Mouse (Mus musculus) forebrain, embryonic 10.5 days (tissue): ENCODE data around the gene Fyco1. TPM values are rescaled to one million over a fixed set of nuclear protein-coding genes. Genes with fewer than 3 reads are reported as not detected.

ENCODE experiments used
- DNase-seq: peaks from one replicate; pipeline ENCODE4 v3.0.0-alpha.2; 2017; ENCODE audit warnings: low spot score; ENCODE audit errors: extremely low spot score
- H3K27ac ChIP-seq: fragments of 300-500 bp; sonication (generic); 2 replicates; pipeline ENCODE4 v1.5.1; 2016; ENCODE audit warnings: mild to moderate bottlenecking
- H3K27me3 ChIP-seq: fragments of 300-500 bp; sonication (generic); 2 replicates; pipeline ENCODE4 v1.6.1; 2016; ENCODE audit warnings: mild to moderate bottlenecking; ENCODE audit not compliant: poor library complexity, severe bottlenecking
- H3K36me3 ChIP-seq: fragments of 300-500 bp; sonication (generic); replicated peaks from 2 replicates; pipeline ENCODE4 v1.6.1; 2016; ENCODE audit warnings: mild to moderate bottlenecking, moderate library complexity
- H3K4me1 ChIP-seq: fragments of 300-500 bp; sonication (generic); 2 replicates; pipeline ENCODE4 v1.6.1; 2016
- H3K4me3 ChIP-seq: fragments of 300-500 bp; sonication (generic); 2 replicates; pipeline ENCODE4 v1.5.1; 2016; ENCODE audit warnings: mild to moderate bottlenecking, moderate library complexity
- H3K9me3 ChIP-seq: fragments of 300-500 bp; sonication (generic); 2 replicates; pipeline ENCODE4 v1.6.1; 2016; ENCODE audit warnings: mild to moderate bottlenecking, moderate library complexity
- WGBS: fragments of 180-500 bp; shearing (Covaris S2); methylation state at CpG from one replicate; pipeline ENCODE4 v1.1.7; 2016; 5-methylcytosine and 5-hydroxymethylcytosine counted together
- polyA plus RNA-seq: library from polyadenylated mRNA; unstranded; fragments of >200 nt; fragmentation: Nextera tagmentation; extraction: Ambion mirVana; gene quantifications from 2 replicates; pipeline ENCODE4 v1.2.1, GENCODE M21; 2016

Fyco1 gene
- polyA plus RNA-seq, 1 experiment from 2014 or later: 11.1 TPM

GRCm38 (mm10) chr9:123846490-123846889 is 5.2 kb downstream of the Fyco1 start:
- WGBS: 95% methylated on average over 1 of the region's 1 CpGs
- no peaks in the 10 kb centered on the region for H3K27me3 ChIP-seq

GRCm38 (mm10) chr9:123845120-123845519 is 6.6 kb downstream of the Fyco1 start:
- peaks cover 3% of the 10 kb centered on the region for H3K4me1 ChIP-seq
- peaks cover 13% of the 10 kb centered on the region for H3K36me3 ChIP-seq
- no peaks in the 10 kb centered on the region for H3K9me3 ChIP-seq
- H3K4me3 ChIP-seq: no peak overlapping the region
- H3K27ac ChIP-seq: no peak overlapping the region
- WGBS: 80% methylated on average over 3 of the region's 3 CpGs
- no peak for DNase-seq
- H3K27me3 ChIP-seq: no peaks in the 10 kb centered on the region

More at GRCm38 (mm10) chr9:123846490-123846889, 5.2 kb downstream of the Fyco1 start:
- Histone ChIP-seq H3K4me1 (peaks cover 15% of the 10 kb centered on the region), H3K4me3 (no peak overlapping the region), H3K36me3 (peaks cover 10% of the 10 kb centered on the region), H3K27ac (no peak overlapping the region), H3K9me3 (no peaks in the 10 kb centered on the region)
- no peak for DNase-seq

- Histone ChIP-seq H3K4me1 (no peaks in the 10 kb centered on the region), H3K4me3 (no peak overlapping the region), H3K36me3 (peaks cover 20% of the 10 kb centered on the region), H3K27me3 (no peaks in the 10 kb centered on the region), H3K27ac (no peak overlapping the region), H3K9me3 (no peaks in the 10 kb centered on the region)
- WGBS: 82% methylated on average over 3 of the region's 3 CpGs
- no peak for DNase-seq
These were observed 7.2 kb downstream of the Fyco1 start for GRCm38 (mm10) chr9:123844468-123844867.

- 88% methylated on average over 6 of the region's 6 CpGs for WGBS
- Histone ChIP-seq H3K9me3 (no peaks in the 10 kb centered on the region), H3K4me3 (no peak overlapping the region), H3K4me1 (no peaks in the 10 kb centered on the region), H3K27me3 (no peaks in the 10 kb centered on the region), H3K36me3 (peaks cover 46% of the 10 kb centered on the region), H3K27ac (no peak overlapping the region)
- DNase-seq: no peak
These were observed 11.5 kb downstream of the Fyco1 start for GRCm38 (mm10) chr9:123840243-123840642.

- Histone ChIP-seq H3K27ac (no peak overlapping the region), H3K27me3 (no peaks in the 10 kb centered on the region), H3K4me1 (no peaks in the 10 kb centered on the region), H3K4me3 (no peak overlapping the region), H3K36me3 (peaks cover 55% of the 10 kb centered on the region), H3K9me3 (no peaks in the 10 kb centered on the region)
- no peak for DNase-seq
- 93% methylated on average over 3 of the region's 3 CpGs for WGBS
These were observed 15.8 kb downstream of the Fyco1 start for GRCm38 (mm10) chr9:123835851-123836250.

GRCm38 (mm10) chr9:123828916-123829315 is 22.8 kb downstream of the Fyco1 start:
- H3K4me3 ChIP-seq: no peak overlapping the region
- no peaks in the 10 kb centered on the region for H3K9me3 ChIP-seq
- DNase-seq: no peak
- 94% methylated on average over 4 of the region's 4 CpGs for WGBS
- H3K4me1 ChIP-seq: no peaks in the 10 kb centered on the region
- H3K36me3 ChIP-seq: peaks cover 68% of the 10 kb centered on the region
- no peaks in the 10 kb centered on the region for H3K27me3 ChIP-seq
- H3K27ac ChIP-seq: no peak overlapping the region

GRCm38 (mm10) chr9:123826631-123827030 is 25.1 kb downstream of the Fyco1 start:
- H3K4me1 ChIP-seq: no peaks in the 10 kb centered on the region
- H3K4me3 ChIP-seq: no peak overlapping the region
- WGBS: 86% methylated on average over 3 of the region's 3 CpGs
- H3K36me3 ChIP-seq: peaks cover 91% of the 10 kb centered on the region
- H3K9me3 ChIP-seq: no peaks in the 10 kb centered on the region
- DNase-seq: no peak
- no peaks in the 10 kb centered on the region for H3K27me3 ChIP-seq
- H3K27ac ChIP-seq: no peak overlapping the region

GRCm38 (mm10) chr9:123818601-123819000 is 33.1 kb downstream of the Fyco1 start:
- H3K4me3 ChIP-seq: no peak overlapping the region
- no peaks in the 10 kb centered on the region for H3K27me3 ChIP-seq
- no peaks in the 10 kb centered on the region for H3K9me3 ChIP-seq
- 70% methylated on average over 2 of the region's 2 CpGs for WGBS
- no peaks in the 10 kb centered on the region for H3K4me1 ChIP-seq
- no peak for DNase-seq
- H3K27ac ChIP-seq: no peak overlapping the region
- H3K36me3 ChIP-seq: peaks cover 72% of the 10 kb centered on the region

- peaks cover 53% of the 10 kb centered on the region for H3K36me3 ChIP-seq
- 98% methylated on average over 1 of the region's 1 CpGs for WGBS
These were observed 35.7 kb downstream of the Fyco1 start for GRCm38 (mm10) chr9:123815996-123816395.

GRCm38 (mm10) chr9:123815444-123815843 is 36.3 kb downstream of the Fyco1 start:
- no peak overlapping the region for H3K4me3 ChIP-seq
- 96% methylated on average over 3 of the region's 3 CpGs for WGBS
- H3K27me3 ChIP-seq: no peaks in the 10 kb centered on the region
- peaks cover 53% of the 10 kb centered on the region for H3K36me3 ChIP-seq
- H3K27ac ChIP-seq: no peak overlapping the region
- DNase-seq: no peak
- H3K4me1 ChIP-seq: no peaks in the 10 kb centered on the region
- no peaks in the 10 kb centered on the region for H3K9me3 ChIP-seq

More at GRCm38 (mm10) chr9:123815996-123816395, 35.7 kb downstream of the Fyco1 start:
- no peak for DNase-seq
- Histone ChIP-seq H3K27me3 (no peaks in the 10 kb centered on the region), H3K4me3 (no peak overlapping the region), H3K27ac (no peak overlapping the region), H3K4me1 (no peaks in the 10 kb centered on the region), H3K9me3 (no peaks in the 10 kb centered on the region)

- WGBS: 86% methylated on average over 4 of the region's 4 CpGs
- H3K36me3 ChIP-seq: peaks cover 57% of the 10 kb centered on the region
- no peak for DNase-seq
These were observed 36.9 kb downstream of the Fyco1 start for GRCm38 (mm10) chr9:123814821-123815220.

GRCm38 (mm10) chr9:123814326-123814725 is 37.4 kb downstream of the Fyco1 start:
- 94% methylated on average over 2 of the region's 2 CpGs for WGBS
- Histone ChIP-seq H3K36me3 (peaks cover 54% of the 10 kb centered on the region), H3K4me1 (no peaks in the 10 kb centered on the region), H3K4me3 (no peak overlapping the region), H3K27ac (no peak overlapping the region), H3K9me3 (no peaks in the 10 kb centered on the region), H3K27me3 (no peaks in the 10 kb centered on the region)
- DNase-seq: no peak

More at GRCm38 (mm10) chr9:123814821-123815220, 36.9 kb downstream of the Fyco1 start:
- H3K27me3 ChIP-seq: no peaks in the 10 kb centered on the region
- H3K4me3 ChIP-seq: no peak overlapping the region
- no peak overlapping the region for H3K27ac ChIP-seq
- no peaks in the 10 kb centered on the region for H3K4me1 ChIP-seq
- H3K9me3 ChIP-seq: no peaks in the 10 kb centered on the region

- no peaks in the 10 kb centered on the region for H3K27me3 ChIP-seq
- 96% methylated on average over 3 of the region's 3 CpGs for WGBS
- peaks cover 36% of the 10 kb centered on the region for H3K36me3 ChIP-seq
- no peak overlapping the region for H3K27ac ChIP-seq
- no peaks in the 10 kb centered on the region for H3K9me3 ChIP-seq
- H3K4me1 ChIP-seq: no peaks in the 10 kb centered on the region
- DNase-seq: no peak
- no peak overlapping the region for H3K4me3 ChIP-seq
These were observed 39.9 kb downstream of the Fyco1 start for GRCm38 (mm10) chr9:123811831-123812230.

GRCm38 (mm10) chr9:123808583-123808982 is 43.1 kb downstream of the Fyco1 start:
- peaks cover 17% of the 10 kb centered on the region for H3K36me3 ChIP-seq
- DNase-seq: no peak
- no peak overlapping the region for H3K4me3 ChIP-seq
- H3K9me3 ChIP-seq: no peaks in the 10 kb centered on the region
- no peaks in the 10 kb centered on the region for H3K27me3 ChIP-seq
- 79% methylated on average over 7 of the region's 7 CpGs for WGBS
- no peak overlapping the region for H3K27ac ChIP-seq
- no peaks in the 10 kb centered on the region for H3K4me1 ChIP-seq
